Mouse (Mus musculus): ENCODE measurements around the gene Gm49380.

Gene Gm49380

DNA sequence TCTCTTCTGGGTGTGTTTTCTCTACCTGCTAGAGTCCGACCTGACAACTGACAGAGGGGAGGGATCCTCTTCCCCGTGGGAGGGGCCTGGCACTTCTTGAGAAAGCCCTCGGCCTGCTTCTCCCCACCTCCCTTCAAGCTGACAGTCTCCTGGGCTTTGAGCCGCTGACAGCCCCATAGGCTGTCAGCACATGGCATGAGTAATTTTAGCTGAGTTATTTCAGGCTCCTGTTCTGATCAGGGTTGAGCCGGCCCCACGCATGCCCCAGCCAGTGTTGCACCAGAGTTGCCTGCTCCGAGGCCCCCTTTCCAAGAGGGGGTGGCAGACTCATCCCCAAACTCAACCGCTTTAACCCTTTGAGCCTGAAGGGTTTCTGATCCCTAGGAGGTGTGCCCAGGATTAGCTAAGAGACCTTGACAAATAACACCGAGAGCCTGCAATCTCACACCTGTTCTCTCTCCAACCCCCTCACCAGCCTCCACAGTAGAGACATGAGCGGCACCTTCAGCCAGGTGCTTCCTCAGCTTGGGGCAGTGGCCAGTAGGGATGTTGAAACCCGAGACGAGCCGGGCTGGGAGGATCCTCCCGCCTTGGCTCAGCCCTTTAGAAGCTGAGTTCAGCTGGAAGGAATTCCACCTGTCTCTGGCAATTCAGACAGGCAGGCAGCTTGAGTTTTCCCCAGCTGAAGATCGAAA lies 25.4 kb downstream of the Gm49380 start:
- DNase-seq: peak; percentile 64

DNA sequence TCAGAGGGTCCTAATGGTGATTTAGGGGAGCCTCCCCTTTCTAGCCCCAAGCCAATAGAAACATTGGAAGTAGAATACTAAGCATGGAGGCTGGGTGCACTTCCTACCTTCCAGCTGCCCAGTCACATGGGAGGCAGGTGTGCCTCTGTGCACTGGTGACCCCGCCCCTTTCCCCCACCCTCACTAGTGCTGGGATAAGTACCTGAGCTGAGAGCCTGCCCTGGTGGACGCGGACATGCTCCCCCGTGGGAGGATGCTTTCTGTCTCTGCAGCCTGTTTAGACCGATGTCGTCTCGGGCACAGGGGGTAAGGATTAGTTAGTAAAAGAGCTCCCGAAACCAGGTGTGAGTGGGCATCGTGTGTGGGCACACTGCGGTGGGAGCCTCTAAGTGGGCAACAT lies 26.3 kb downstream of the Gm49380 start:
- DNase-seq: peak; percentile 77

- DNase-seq: peak; percentile 87
Observed at GRCm38 (mm10) chr9:44085741-44086665, 27.3 kb downstream of the Gm49380 start.

DNA sequence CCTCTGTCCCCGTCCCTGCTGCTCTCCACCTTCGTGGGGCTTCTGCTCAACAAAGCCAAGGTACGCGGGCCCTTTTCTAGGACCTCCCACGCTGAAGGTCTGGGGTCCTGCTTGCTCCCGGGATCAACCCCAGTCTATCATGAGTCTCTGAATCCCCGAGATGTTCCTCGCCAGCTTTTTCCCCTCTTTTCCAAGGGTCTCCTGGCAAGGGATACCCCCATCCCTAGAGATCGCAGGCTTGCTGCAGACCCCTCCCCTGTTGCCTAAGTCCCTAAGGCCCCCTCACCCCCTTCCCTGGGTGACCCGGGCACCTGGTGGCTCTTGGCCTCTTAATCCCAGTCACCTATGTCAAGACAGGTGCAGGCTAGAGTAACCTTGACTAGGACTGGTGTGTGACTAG lies 28.0 kb downstream of the Gm49380 start:
- DNase-seq: peak; percentile 40

DNA sequence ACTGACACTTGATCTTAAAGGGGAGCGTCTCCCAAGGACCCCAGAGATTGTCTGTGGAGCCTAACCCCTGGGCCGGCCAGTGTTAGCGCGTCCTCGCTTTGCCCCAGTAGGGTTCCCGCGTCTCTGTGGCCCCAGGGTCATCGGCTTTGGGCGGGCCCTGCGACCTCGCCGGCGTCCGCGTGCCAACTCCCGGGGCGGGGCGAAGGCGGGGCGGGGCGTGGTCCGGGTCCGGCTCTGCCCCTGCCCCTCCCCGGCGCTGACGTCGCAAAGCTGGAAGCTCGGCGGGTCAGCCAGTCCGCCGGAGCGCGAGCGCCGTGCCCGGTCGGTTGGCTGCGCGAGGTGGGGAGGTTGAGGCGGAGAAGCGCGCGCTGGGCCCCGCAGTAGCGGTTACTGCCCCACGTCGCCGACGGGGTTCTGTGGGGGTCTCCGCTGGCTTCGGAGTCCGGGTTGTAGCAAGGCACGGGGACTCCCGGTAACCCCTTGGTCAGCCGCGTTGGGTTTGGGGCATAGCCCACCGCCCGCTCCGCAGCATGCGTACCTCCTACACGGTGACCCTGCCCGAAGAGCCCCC lies 28.6 kb downstream of the Gm49380 start:
- DNase-seq: peak; percentile 96

DNA sequence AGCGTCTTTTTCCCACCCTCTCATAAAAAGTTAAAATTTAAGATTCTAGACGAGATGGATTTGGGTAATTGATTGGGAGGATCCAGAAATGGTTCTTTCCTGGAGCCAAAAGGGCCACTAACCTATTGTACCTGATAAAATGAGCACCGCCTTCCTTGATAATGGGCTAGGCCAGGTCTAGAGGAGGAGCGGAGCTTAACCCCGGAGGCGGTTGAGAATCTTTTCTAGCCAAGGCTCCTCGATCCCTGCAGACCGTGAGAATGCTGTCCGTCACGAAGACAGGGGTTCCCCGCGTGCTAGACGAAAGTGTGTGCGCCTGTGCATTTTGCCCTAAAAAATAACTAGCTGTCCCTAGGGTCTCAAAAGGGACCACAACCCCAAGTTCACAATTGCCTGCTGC lies 29.1 kb downstream of the Gm49380 start:
- DNase-seq: no peak

- peak; percentile 92 for DNase-seq
Observed at GRCm38 (mm10) chr9:44083392-44084121, 29.7 kb downstream of the Gm49380 start.

GRCm38 (mm10) chr9:44082266-44082665 lies 31.0 kb downstream of the Gm49380 start:
- DNase-seq: no peak

GRCm38 (mm10) chr9:44081581-44081980 lies 31.7 kb downstream of the Gm49380 start:
- peak; percentile 1 for DNase-seq

- DNase-seq: peak; percentile 62
Observed at GRCm38 (mm10) chr9:44080953-44081352, 32.3 kb downstream of the Gm49380 start.

DNA sequence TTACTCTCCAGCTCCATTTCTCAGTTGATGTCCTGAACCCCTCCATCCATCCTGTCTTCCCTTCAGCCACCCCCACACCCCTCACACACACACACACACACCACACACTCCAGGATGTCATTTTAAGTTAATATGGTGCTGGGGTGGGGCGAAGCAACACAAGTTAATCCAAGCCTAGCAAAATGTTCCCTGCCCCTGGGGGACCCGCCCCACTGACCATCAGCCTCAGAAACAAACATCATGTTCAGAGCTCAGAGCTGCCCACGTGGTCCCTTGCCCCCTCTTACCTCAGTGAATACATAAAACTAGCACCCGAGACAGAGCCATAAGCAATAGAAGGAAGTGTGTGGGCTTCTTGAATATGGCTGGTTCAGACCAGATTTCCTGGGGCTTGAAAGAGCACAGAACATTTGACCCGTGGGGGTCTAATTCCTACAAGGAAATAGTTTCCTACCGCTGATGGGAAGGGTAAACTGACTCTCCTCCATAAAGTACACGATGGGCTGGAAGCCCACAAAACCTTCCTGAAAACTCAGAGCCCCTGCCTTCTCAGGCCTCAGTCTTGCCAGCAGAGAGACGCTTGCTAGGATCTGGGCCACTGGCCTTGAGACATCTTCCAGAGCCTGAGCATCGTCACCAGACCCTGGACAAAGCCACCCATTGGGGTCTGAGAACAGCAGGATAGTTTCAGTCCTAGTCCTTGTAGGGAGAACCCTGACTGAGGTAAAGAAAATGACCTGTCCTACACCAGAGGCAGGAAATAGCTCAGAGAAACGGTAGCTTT lies 33.1 kb downstream of the Gm49380 start:
- peak; percentile 94 for DNase-seq

DNA sequence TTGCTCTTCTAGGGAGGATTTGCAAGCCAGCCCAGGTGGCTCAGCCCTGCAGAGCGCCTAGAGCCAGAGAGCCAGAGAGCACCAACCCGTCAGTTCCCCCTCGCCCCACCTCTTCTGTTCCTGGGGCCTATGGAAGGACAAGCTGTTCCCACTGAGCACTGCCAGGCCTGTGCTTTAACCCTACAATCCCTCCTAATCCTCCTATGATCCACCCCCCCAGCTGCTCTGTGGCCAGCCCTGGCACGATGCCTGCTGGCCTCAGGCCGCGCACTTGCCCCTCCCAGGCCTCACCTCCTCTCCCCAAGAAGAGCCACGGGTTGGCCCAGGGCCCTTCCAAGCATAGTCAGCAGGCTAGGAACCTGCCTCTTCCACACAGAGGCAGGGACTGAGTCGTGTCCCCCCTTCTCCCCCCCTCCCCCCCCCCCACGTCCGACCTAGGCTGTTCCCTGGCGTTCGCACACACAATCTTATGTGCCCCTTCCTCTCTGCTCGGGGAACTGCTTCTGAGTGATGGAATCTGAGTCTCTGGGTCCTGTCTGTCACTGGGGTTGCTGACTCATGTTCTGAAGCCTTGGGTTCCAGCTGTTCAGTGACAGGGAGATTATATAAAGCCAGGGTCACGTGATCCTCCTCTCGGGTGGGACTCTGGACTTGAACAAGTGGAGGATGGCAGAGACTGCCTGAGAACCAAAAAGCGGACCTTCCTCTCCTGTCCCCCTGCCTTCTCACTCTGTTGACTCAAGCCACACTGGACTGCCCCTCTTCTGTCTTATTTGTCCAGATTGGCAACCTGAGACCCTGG lies 34.1 kb downstream of the Gm49380 start:
- DNase-seq: peak; percentile 97

- peak; percentile 82 for DNase-seq
Observed at GRCm38 (mm10) chr9:44078136-44078797, 35.0 kb downstream of the Gm49380 start.

DNA sequence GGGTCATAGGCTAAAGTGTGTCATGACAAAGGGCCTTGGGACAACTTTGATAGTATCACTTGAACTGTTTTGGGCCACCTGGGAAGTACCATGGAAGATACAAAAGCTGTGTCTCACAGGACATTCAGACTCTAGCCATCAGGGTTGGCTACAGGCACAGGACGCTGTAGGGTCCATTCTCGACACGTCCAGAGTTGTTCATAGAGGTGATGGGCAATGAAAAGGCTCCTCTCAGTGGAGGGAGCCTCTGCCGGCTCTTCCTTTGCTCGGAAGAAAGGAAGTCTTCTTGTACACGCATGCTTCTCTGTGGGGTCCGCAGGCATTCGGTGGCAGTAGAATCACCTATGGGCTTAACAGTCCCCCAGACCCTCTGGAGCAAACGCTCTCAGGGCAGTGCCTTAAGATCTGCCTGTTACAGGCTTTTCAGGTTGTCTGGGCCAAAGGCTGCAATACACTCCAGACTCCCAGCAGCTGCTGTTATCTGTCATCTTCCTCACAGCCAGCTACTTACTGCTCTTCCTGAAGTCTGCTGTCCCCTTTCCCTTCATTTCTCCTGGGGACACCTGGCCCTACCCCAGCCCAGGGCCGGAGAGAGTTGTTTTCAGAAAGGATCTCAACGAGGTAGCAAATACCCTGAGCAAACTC lies 35.9 kb downstream of the Gm49380 start:
- DNase-seq: no peak

DNA sequence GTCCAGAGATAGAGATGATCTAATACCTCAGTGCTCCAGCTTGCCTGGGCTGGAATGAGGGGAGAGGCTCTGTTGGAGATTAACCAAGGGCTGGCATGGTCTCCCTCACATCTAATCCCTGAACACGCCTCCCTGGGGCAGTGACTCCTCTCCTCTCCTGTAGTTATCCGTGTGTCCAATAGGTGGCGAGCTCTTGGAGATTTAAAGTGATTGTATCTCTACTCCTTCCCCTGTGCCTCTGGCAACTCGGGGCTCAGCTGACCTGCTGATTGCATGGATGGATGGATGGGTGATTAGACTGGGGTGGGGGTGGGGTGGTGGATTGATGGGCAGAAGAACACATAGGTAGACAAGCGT lies 36.6 kb downstream of the Gm49380 start:
- peak; percentile 92 for DNase-seq

DNA sequence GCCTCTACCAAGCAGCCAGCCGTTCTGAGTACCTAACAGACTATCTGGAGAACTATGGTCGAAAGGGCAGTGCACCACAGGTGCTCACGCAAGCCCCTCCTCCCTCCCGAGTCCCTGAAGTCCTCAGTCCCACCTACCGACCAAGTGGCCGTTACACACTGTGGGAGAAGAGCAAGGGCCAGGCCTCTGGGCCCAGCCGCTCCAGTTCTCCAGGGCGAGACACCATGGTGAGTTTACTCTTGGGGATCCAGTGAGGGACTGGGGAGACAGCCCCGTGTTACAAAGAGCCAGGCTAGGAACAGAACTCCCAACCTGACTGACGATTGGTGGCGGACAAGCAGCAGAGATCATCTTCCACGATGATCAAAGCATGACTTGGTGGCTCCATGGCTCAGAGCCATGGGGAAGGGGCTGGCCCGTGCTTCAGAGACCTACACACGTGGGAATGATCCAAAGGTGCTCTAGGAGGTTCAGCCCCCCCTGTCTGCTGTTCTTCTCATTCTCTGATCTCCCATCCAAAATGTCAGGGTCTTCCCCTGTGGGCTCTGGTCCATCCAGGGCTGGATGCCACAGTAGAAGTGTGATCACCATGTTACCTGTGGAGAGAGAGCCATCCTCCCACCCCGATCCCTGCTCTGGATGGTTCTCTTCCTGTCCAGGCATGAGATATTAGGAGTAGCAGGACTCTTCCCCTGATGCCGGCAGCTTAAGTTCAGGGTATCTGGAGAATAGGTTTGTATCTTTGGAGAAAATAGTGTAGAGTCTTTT lies 37.1 kb downstream of the Gm49380 start:
- peak; percentile 67 for DNase-seq

GRCm38 (mm10) chr9:44075276-44075995 lies 37.9 kb downstream of the Gm49380 start:
- peak; percentile 54 for DNase-seq

- DNase-seq: peak; percentile 54
Observed at GRCm38 (mm10) chr9:44074395-44075275, 38.7 kb downstream of the Gm49380 start.
